ENCODE assay signal across 34 mouse cellular contexts in the genomic region with DNA sequence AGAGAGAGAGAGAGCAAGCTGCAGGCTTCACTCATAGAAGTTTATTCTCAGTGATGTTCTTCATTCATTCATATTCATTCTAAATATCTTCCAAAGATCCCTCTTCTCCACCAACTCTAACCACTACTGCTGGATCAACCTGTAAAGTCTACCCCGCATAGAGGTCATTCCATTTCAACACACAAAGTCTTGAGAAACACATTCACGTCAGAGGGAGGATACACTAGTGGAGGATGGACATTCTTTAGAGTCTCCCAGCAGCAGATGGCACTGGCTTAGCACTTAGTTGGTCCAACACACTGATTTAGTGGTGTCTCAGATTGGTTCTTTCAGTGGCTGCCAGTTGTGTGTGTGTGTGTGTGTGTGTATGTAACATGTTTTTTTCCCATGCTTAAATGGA.
"Had no signal": no experiment of that assay in that cellular context is flagged by ENCODE, and none has a peak within 500 bp of the region (broad histone marks: within the 10 kb centered on the region; RNA-seq: fewer than 3 reads in every experiment).

No protein-coding gene starts in this region.

- H3K9me3 ChIP-seq: heart, embryonic 10.5 days; heart, embryonic 13.5 days; heart, embryonic 15.5 days; hindbrain, embryonic 10.5 days; hindbrain, embryonic 12.5 days; hindbrain, embryonic 13.5 days; hindbrain, embryonic 15.5 days; intestine, embryonic 15.5 days had no signal

- H3K27me3 ChIP-seq: heart, embryonic 13.5 days; hindbrain, embryonic 15.5 days; intestine, embryonic 15.5 days; kidney, embryonic 15.5 days had no signal

- H3K4me1 ChIP-seq: heart, embryonic 15.5 days had no signal

- H3K4me2 ChIP-seq: heart, embryonic 11.5 days; heart, embryonic 13.5 days; heart, embryonic 15.5 days; hindbrain, embryonic 12.5 days; hindbrain, embryonic 13.5 days; hindbrain, embryonic 14.5 days; hindbrain, embryonic 15.5 days; intestine, embryonic 15.5 days; kidney, embryonic 15.5 days had no signal

- DNase-seq: heart, postnatal 10 days; heart, postnatal 14 days; heart, postnatal 36 days; heart, postnatal 4 days; kidney, adult 11 months; kidney, adult 18-20 months; kidney, adult 2 months; kidney, adult 8-10 months; kidney, adult 9 months; kidney, postnatal 10 days; kidney, postnatal 25 days; kidney, postnatal 36 days; kidney, postnatal 4 days; layer of hippocampus, adult 9-11 months; layer of hippocampus, postnatal 36 days had no signal

- H3K9ac ChIP-seq: heart, embryonic 13.5 days; heart, embryonic 15.5 days; hindbrain, embryonic 12.5 days; hindbrain, embryonic 13.5 days; hindbrain, embryonic 14.5 days; hindbrain, embryonic 15.5 days; intestine, embryonic 15.5 days; kidney, embryonic 15.5 days had no signal

- H3K27ac ChIP-seq: heart, embryonic 10.5 days; heart, embryonic 13.5 days; hindbrain, embryonic 10.5 days; hindbrain, embryonic 12.5 days; hindbrain, embryonic 13.5 days; hindbrain, embryonic 14.5 days; hindbrain, embryonic 15.5 days; hindbrain, postnatal 0 days; intestine, embryonic 15.5 days; kidney, postnatal 0 days; layer of hippocampus, adult 2 months; left cerebral cortex, adult 2 months had no signal

- H3K4me3 ChIP-seq: heart, embryonic 10.5 days; heart, embryonic 13.5 days; heart, embryonic 15.5 days; hindbrain, embryonic 10.5 days; hindbrain, embryonic 12.5 days; hindbrain, embryonic 13.5 days; hindbrain, embryonic 15.5 days; intestine, embryonic 15.5 days; kidney, embryonic 15.5 days; layer of hippocampus, adult 2 months; left cerebral cortex, adult 2 months had no signal

- H3K36me3 ChIP-seq: heart, embryonic 10.5 days; heart, embryonic 13.5 days; heart, embryonic 15.5 days; hindbrain, embryonic 10.5 days; hindbrain, embryonic 12.5 days; hindbrain, embryonic 13.5 days; hindbrain, embryonic 15.5 days; intestine, embryonic 15.5 days; kidney, embryonic 15.5 days had no signal

- ATAC-seq: hindbrain, embryonic 16.5 days; hindbrain, postnatal 0 days; inflammation-experienced regulatory T-cells, adult 6 months; intestine, embryonic 15.5 days; intestine, embryonic 16.5 days; intestine, postnatal 0 days had no signal
